Mouse (Mus musculus) hindbrain, embryonic 16.5 days (tissue): ENCODE results near the gene Artn. TPM values are rescaled to one million over a fixed set of nuclear protein-coding genes. Genes with fewer than 3 reads are reported as not detected.

ENCODE experiments used
- ATAC-seq: fragments of 200-750 bp; cut with Nextera tagmentation; 2 replicates; pipeline ENCODE4 v1.8.0; 2017; ENCODE audit warnings: moderate TSS enrichment, moderate library complexity
- H3K27ac ChIP-seq: fragments of 300-500 bp; sonication (generic); 2 replicates; pipeline ENCODE4 v1.5.1; 2014; ENCODE audit warnings: low read depth, mild to moderate bottlenecking, control low read depth, low read length, moderate library complexity
- H3K27me3 ChIP-seq: fragments of 300-500 bp; sonication (generic); replicated peaks from 2 replicates; pipeline ENCODE4 v1.6.1; 2014; ENCODE audit warnings: low read length; ENCODE audit not compliant: control insufficient read depth, insufficient read depth
- H3K36me3 ChIP-seq: fragments of 300-500 bp; sonication (generic); 2 replicates; pipeline ENCODE4 v1.6.1; 2014; ENCODE audit warnings: mild to moderate bottlenecking, low read length, moderate library complexity, mixed read lengths; ENCODE audit not compliant: control insufficient read depth, insufficient read depth
- H3K4me1 ChIP-seq: fragments of 300-500 bp; sonication (generic); 2 replicates; pipeline ENCODE4 v1.6.1; 2014; ENCODE audit warnings: low read depth, low read length; ENCODE audit not compliant: control insufficient read depth, insufficient read depth
- H3K4me2 ChIP-seq: fragments of 300-500 bp; sonication (generic); 2 replicates; pipeline ENCODE4 v1.6.1; 2014; ENCODE audit warnings: mild to moderate bottlenecking, low read length, control low read depth, moderate library complexity
- H3K4me3 ChIP-seq: fragments of 300-500 bp; sonication (generic); 2 replicates; pipeline ENCODE4 v1.5.1; 2014; ENCODE audit warnings: mild to moderate bottlenecking, low read length, control low read depth, moderate library complexity
- H3K9ac ChIP-seq: fragments of 300-500 bp; sonication (generic); 2 replicates; pipeline ENCODE4 v1.6.1; 2014; ENCODE audit warnings: low read depth, mild to moderate bottlenecking, control low read depth, low read length, moderate library complexity
- H3K9me3 ChIP-seq: fragments of 300-500 bp; sonication (generic); 2 replicates; pipeline ENCODE4 v1.6.1; 2014; ENCODE audit warnings: mild to moderate bottlenecking, low read length, moderate library complexity; ENCODE audit not compliant: control insufficient read depth
- WGBS: fragments of 180-500 bp; shearing (Covaris S2); extraction: QIAGEN DNeasy Blood & Tissue Kit; methylation state at CpG from one replicate; pipeline ENCODE4 v1.1.7; 2014; 5-methylcytosine and 5-hydroxymethylcytosine counted together
- polyA plus RNA-seq: library from polyadenylated mRNA; unstranded; fragments of >200 nt; fragmentation: Nextera tagmentation; extraction: Ambion mirVana; gene quantifications from 2 replicates; pipeline ENCODE4 v1.2.1, GENCODE M21; 2015

The Artn gene
- polyA plus RNA-seq, 1 experiment from 2014 or later: 0.90 TPM

GRCm38 (mm10) chr4:117957492-117957891 is 27.9 kb upstream of the Artn start:
- H3K36me3 ChIP-seq: peaks cover 5% of the 10 kb centered on the region
- H3K4me1 ChIP-seq: no peaks in the 10 kb centered on the region
- no peaks in the 10 kb centered on the region for H3K9me3 ChIP-seq
- no peak for ATAC-seq
- no peak overlapping the region for H3K9ac ChIP-seq
- no peaks in the 10 kb centered on the region for H3K27me3 ChIP-seq
- WGBS: 57% methylated on average over 4 of the region's 4 CpGs
- H3K4me3 ChIP-seq: no peak overlapping the region
- no peak overlapping the region for H3K27ac ChIP-seq
- no peak overlapping the region for H3K4me2 ChIP-seq

GRCm38 (mm10) chr4:117947493-117947892 is 17.9 kb upstream of the Artn start:
- peaks cover 4% of the 10 kb centered on the region for H3K36me3 ChIP-seq
- no peak overlapping the region for H3K4me3 ChIP-seq
- H3K4me1 ChIP-seq: no peaks in the 10 kb centered on the region
- no peaks in the 10 kb centered on the region for H3K27me3 ChIP-seq
- H3K9ac ChIP-seq: no peak overlapping the region
- ATAC-seq: no peak
- WGBS: 72% methylated on average over 7 of the region's 7 CpGs
- no peak overlapping the region for H3K4me2 ChIP-seq
- 0 out of 2 replicates have a peak, but pooled peaks cover 2% of the 10 kb centered on the region for H3K9me3 ChIP-seq
- H3K27ac ChIP-seq: no peak overlapping the region

- no peaks in the 10 kb centered on the region for H3K36me3 ChIP-seq
- H3K27ac ChIP-seq: no peak overlapping the region
- H3K4me3 ChIP-seq: no peak overlapping the region
- H3K27me3 ChIP-seq: no peaks in the 10 kb centered on the region
- ATAC-seq: no peak
- no peak overlapping the region for H3K4me2 ChIP-seq
- no peaks in the 10 kb centered on the region for H3K9me3 ChIP-seq
- WGBS: 88% methylated on average over 11 of the region's 11 CpGs
- no peak overlapping the region for H3K9ac ChIP-seq
- H3K4me1 ChIP-seq: no peaks in the 10 kb centered on the region
Measured at GRCm38 (mm10) chr4:117946639-117947305, 17.2 kb upstream of the Artn start.

GRCm38 (mm10) chr4:117943317-117943716 is 13.8 kb upstream of the Artn start:
- 24% methylated on average over 5 of the region's 5 CpGs for WGBS
- Histone ChIP-seq H3K4me3 (no peak overlapping the region), H3K4me2 (no peak overlapping the region), H3K9me3 (no peaks in the 10 kb centered on the region), H3K27ac (no peak overlapping the region), H3K4me1 (no peaks in the 10 kb centered on the region), H3K27me3 (no peaks in the 10 kb centered on the region), H3K9ac (no peak overlapping the region), H3K36me3 (peaks cover 4% of the 10 kb centered on the region)
- no peak for ATAC-seq

- Histone ChIP-seq H3K4me3 (no peak overlapping the region), H3K36me3 (peaks cover 6% of the 10 kb centered on the region), H3K4me2 (no peak overlapping the region), H3K27me3 (no peaks in the 10 kb centered on the region), H3K4me1 (no peaks in the 10 kb centered on the region), H3K9me3 (no peaks in the 10 kb centered on the region), H3K27ac (no peak overlapping the region), H3K9ac (no peak overlapping the region)
- 99% methylated on average over 5 of the region's 5 CpGs for WGBS
- ATAC-seq: no peak
Measured at GRCm38 (mm10) chr4:117936964-117937363, 7.4 kb upstream of the Artn start.

- 88% methylated on average over 4 of the region's 4 CpGs for WGBS
- no peak overlapping the region for H3K27ac ChIP-seq
- peaks cover 8% of the 10 kb centered on the region for H3K4me1 ChIP-seq
Measured at GRCm38 (mm10) chr4:117934081-117934480, 4.5 kb upstream of the Artn start.

GRCm38 (mm10) chr4:117933248-117933647 is 3.7 kb upstream of the Artn start:
- Histone ChIP-seq H3K36me3 (peaks cover 2% of the 10 kb centered on the region; the same call in 1 of the 2 replicates), H3K9me3 (no peaks in the 10 kb centered on the region), H3K4me2 (no peak overlapping the region), H3K27me3 (peaks cover 13% of the 10 kb centered on the region), H3K9ac (no peak overlapping the region), H3K27ac (no peak overlapping the region), H3K4me3 (no peak overlapping the region), H3K4me1 (peaks cover 14% of the 10 kb centered on the region)
- WGBS: 83% methylated on average over 5 of the region's 5 CpGs
- no peak for ATAC-seq

More at GRCm38 (mm10) chr4:117934081-117934480, 4.5 kb upstream of the Artn start:
- Histone ChIP-seq H3K9ac (no peak overlapping the region), H3K27me3 (peaks cover 8% of the 10 kb centered on the region; the same call in 1 of the 2 replicates), H3K4me3 (no peak overlapping the region), H3K4me2 (no peak overlapping the region), H3K36me3 (peaks cover 2% of the 10 kb centered on the region; the same call in 1 of the 2 replicates), H3K9me3 (no peaks in the 10 kb centered on the region)
- no peak for ATAC-seq

GRCm38 (mm10) chr4:117928699-117929241 is 793 bp downstream of the Artn start:
- peak; percentile 10; the same call in 1 of the 2 replicates for ATAC-seq
- peak overlapping the region; percentile 32; the same call in 1 of the 2 replicates for H3K4me3 ChIP-seq
- no peak overlapping the region for H3K27ac ChIP-seq
- peak overlapping the region; percentile 63 for H3K4me2 ChIP-seq
- H3K36me3 ChIP-seq: no peaks in the 10 kb centered on the region; the same call in 1 of the 2 replicates
- H3K9ac ChIP-seq: peak overlapping the region; percentile 44; the same call in 1 of the 2 replicates
- peaks cover 20% of the 10 kb centered on the region for H3K4me1 ChIP-seq
- peaks cover 13% of the 10 kb centered on the region for H3K27me3 ChIP-seq
- H3K9me3 ChIP-seq: no peaks in the 10 kb centered on the region
- WGBS: 3% methylated on average over 13 of the region's 13 CpGs

- 10% methylated on average over 6 of the region's 6 CpGs for WGBS
- Histone ChIP-seq H3K27ac (no peak overlapping the region), H3K4me3 (no peak overlapping the region), H3K27me3 (peaks cover 13% of the 10 kb centered on the region), H3K9me3 (no peaks in the 10 kb centered on the region), H3K4me2 (0 out of 2 replicates have a peak overlapping the region, but pooled peaks have one; percentile 13), H3K9ac (no peak overlapping the region), H3K36me3 (no peaks in the 10 kb centered on the region; the same call in 1 of the 2 replicates), H3K4me1 (peaks cover 20% of the 10 kb centered on the region)
- peak; percentile 44 for ATAC-seq
Measured at GRCm38 (mm10) chr4:117928234-117928633, 1.3 kb downstream of the Artn start.
